Mouse (Mus musculus): Measurements from ENCODE around the gene U2af2. TPM values are rescaled to one million over a fixed set of nuclear protein-coding genes. Genes with fewer than 3 reads are reported as not detected.
"Not testable (repeated sequence)": the region's sequence is repeated elsewhere in the genome, so short reads cannot be mapped to it uniquely, and the experiment has no call there.

The U2af2 gene
- 225 and 229 TPM in 2 replicates for polyA plus RNA-seq (2012; rRNA removed)

GRCm38 (mm10) chr7:5061774-5062359 lies at the start of gene U2af2:
Gene U2af2, plus strand, starts transcription at chr7:5062143.
- DNase-seq (ENCODE audit: extremely low spot score in 1 of 2, low spot score in 1 of 2) = peak; percentile 79 to 92

GRCm38 (mm10) chr7:5012681-5013513 lies 49.0 kb upstream of the U2af2 start:
- no peak for DNase-seq (ENCODE audit: extremely low spot score in 1 of 2, low spot score in 1 of 2)

- DNase-seq (ENCODE audit: extremely low spot score in 1 of 2, low spot score in 1 of 2) = peak; percentile 95 to 99
Measured at GRCm38 (mm10) chr7:5014251-5015117, 47.5 kb upstream of the U2af2 start, which contains the start of the genes Zfp524 and Fiz1. Gene Zfp524, plus strand, starts transcription at chr7:5014415. Gene Fiz1, minus strand, starts transcription at chr7:5014697.

- DNase-seq (ENCODE audit: extremely low spot score in 1 of 2, low spot score in 1 of 2) = peak; percentile 89 to 93
Measured at GRCm38 (mm10) chr7:5015118-5016001, 46.6 kb upstream of the U2af2 start, which contains the start of gene Gm44973. Gene Gm44973, plus strand, starts transcription at chr7:5015496.

- DNase-seq (ENCODE audit: extremely low spot score in 1 of 2, low spot score in 1 of 2) = no peak
Measured at GRCm38 (mm10) chr7:5016057-5016456, 45.9 kb upstream of the U2af2 start.

- no peak for DNase-seq (ENCODE audit: extremely low spot score in 1 of 2, low spot score in 1 of 2)
Measured at GRCm38 (mm10) chr7:5016920-5017319, 45.0 kb upstream of the U2af2 start.

GRCm38 (mm10) chr7:5017352-5017751 lies 44.6 kb upstream of the U2af2 start:
- DNase-seq (ENCODE audit: extremely low spot score in 1 of 2, low spot score in 1 of 2) = no peak

- DNase-seq (ENCODE audit: extremely low spot score in 1 of 2, low spot score in 1 of 2) = no peak
Measured at GRCm38 (mm10) chr7:5017931-5018330, 44.0 kb upstream of the U2af2 start.

GRCm38 (mm10) chr7:5019576-5019975 lies 42.4 kb upstream of the U2af2 start:
- not testable (repeated sequence) for DNase-seq (ENCODE audit: extremely low spot score in 1 of 2, low spot score in 1 of 2)

- peak; percentile 99 to 100 for DNase-seq (ENCODE audit: extremely low spot score in 1 of 2, low spot score in 1 of 2)
Measured at GRCm38 (mm10) chr7:5020000-5020681, 41.8 kb upstream of the U2af2 start, which contains the start of the genes Zfp865 and Ccdc106. Gene Zfp865, plus strand, starts transcription at chr7:5020376. Gene Ccdc106, plus strand, starts transcription at chr7:5020553.

- no peak for DNase-seq (ENCODE audit: extremely low spot score in 1 of 2, low spot score in 1 of 2)
Measured at GRCm38 (mm10) chr7:5020685-5021084, 41.3 kb upstream of the U2af2 start.

GRCm38 (mm10) chr7:5021197-5021596 lies 40.7 kb upstream of the U2af2 start:
- no peak for DNase-seq (ENCODE audit: extremely low spot score in 1 of 2, low spot score in 1 of 2)

GRCm38 (mm10) chr7:5029543-5029942 lies 32.4 kb upstream of the U2af2 start:
- DNase-seq (ENCODE audit: extremely low spot score in 1 of 2, low spot score in 1 of 2) = no peak

GRCm38 (mm10) chr7:5029946-5030345 lies 32.0 kb upstream of the U2af2 start:
- no peak for DNase-seq (ENCODE audit: extremely low spot score in 1 of 2, low spot score in 1 of 2)

- no peak for DNase-seq (ENCODE audit: extremely low spot score in 1 of 2, low spot score in 1 of 2)
Measured at GRCm38 (mm10) chr7:5030554-5031275, 31.2 kb upstream of the U2af2 start.

GRCm38 (mm10) chr7:5031496-5031895 lies 30.4 kb upstream of the U2af2 start:
- DNase-seq (ENCODE audit: extremely low spot score in 1 of 2, low spot score in 1 of 2) = no peak

- DNase-seq (ENCODE audit: extremely low spot score in 1 of 2, low spot score in 1 of 2) = no peak
Measured at GRCm38 (mm10) chr7:5033818-5034217, 28.1 kb upstream of the U2af2 start, which contains the start of gene 4632433K11Rik. Gene 4632433K11Rik, plus strand, starts transcription at chr7:5034118.

GRCm38 (mm10) chr7:5035628-5036027 lies 26.3 kb upstream of the U2af2 start:
- no peak for DNase-seq (ENCODE audit: extremely low spot score in 1 of 2, low spot score in 1 of 2)
